Mouse (Mus musculus): ENCODE measurements around the gene Hsph1.

- TF ChIP-seq CTCF (IDR thresholded peaks at IDR 0.05; ENCODE audit: borderline replicate concordance, extremely low read depth, insufficient read depth, insufficient read length) (no peak), POLR2A (IDR thresholded peaks at IDR 0.05; ENCODE audit: borderline replicate concordance, extremely low read depth, insufficient read depth, insufficient read length, poor library complexity, severe bottlenecking) (no peak)
These were observed 42.0 kb downstream of the Hsph1 start for GRCm38 (mm10) chr5:149594215-149594614.
